35 mouse cellular contexts compared by ENCODE assay signal in the genomic region with DNA sequence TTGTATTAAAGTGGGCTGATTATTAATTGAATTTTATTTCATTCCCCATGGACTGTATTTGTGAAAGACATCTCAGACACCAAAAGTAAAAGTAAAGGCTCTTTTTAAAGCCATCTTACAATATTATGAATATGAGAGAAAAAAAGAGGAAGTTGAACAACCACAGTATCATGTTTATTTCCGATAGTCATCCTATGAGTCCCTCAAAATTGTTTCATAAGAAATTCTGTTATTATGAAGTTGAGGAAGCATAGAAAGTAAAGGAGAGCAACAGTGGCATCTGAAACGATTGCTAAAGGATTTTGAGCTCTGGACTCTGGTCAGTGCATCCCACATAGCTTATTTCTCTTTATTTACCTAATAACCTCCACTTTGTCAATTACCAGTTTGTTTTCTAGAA. TPM values are rescaled to one million over a fixed set of nuclear protein-coding genes. Genes with fewer than 3 reads are reported as not detected.
DNase-seq lines count a peak whose midpoint lies in the region; ATAC-seq and TF ChIP-seq lines count a peak whose summit lies in the region.
"Had no signal": no experiment of that assay in that cellular context is flagged by ENCODE, and none has a peak within 500 bp of the region (broad histone marks: within the 10 kb centered on the region; RNA-seq: fewer than 3 reads in every experiment).

No protein-coding gene starts in this region.

- TF ChIP-seq CTCF in G1E (IDR thresholded peaks at IDR 0.05; ENCODE audit: low read depth, low read length): no peak

- no peaks in the 10 kb centered on the region for H3K9me3 ChIP-seq in G1E (replicated peaks)
- H3K9me3 ChIP-seq: embryonic facial prominence, embryonic 15.5 days; heart, embryonic 15.5 days; intestine, embryonic 15.5 days had no signal

- H3K4me3 ChIP-seq in G1E (ENCODE audit: low read depth, low read length): no peak overlapping the region
- H3K4me3 ChIP-seq: embryonic facial prominence, embryonic 12.5 days; embryonic facial prominence, embryonic 15.5 days; heart, embryonic 15.5 days; hindbrain, embryonic 10.5 days; hindbrain, embryonic 13.5 days; intestine, embryonic 15.5 days had no signal

- no peak for ATAC-seq in G1E (ENCODE audit: extremely low read depth, insufficient number of reproducible peaks, low FRiP score, poor library complexity, severe bottlenecking)
- ATAC-seq in common myeloid progenitor, adult 5-6 weeks (replicated peaks; ENCODE audit: low read depth, poor library complexity, severe bottlenecking): peak; percentile 42; the same call in 1 of the 2 replicates
- ATAC-seq: activated CD4-positive, CD25-positive, alpha-beta regulatory T cell, adult 4 months; CD4-positive, CD25-positive, alpha-beta regulatory T cell, adult 4 months; forebrain, embryonic 14.5 days; forebrain, postnatal 0 days; hindbrain, embryonic 16.5 days; intestine, embryonic 15.5 days had no signal

- no peaks in the 10 kb centered on the region for H3K36me3 ChIP-seq in G1E (replicated peaks)
- H3K36me3 ChIP-seq: embryonic facial prominence, embryonic 12.5 days; embryonic facial prominence, embryonic 15.5 days; heart, embryonic 15.5 days; hindbrain, embryonic 10.5 days; hindbrain, embryonic 13.5 days; intestine, embryonic 15.5 days had no signal

- no peaks in the 10 kb centered on the region for H3K27me3 ChIP-seq in G1E (ENCODE audit: insufficient read depth, low read length)
- H3K27me3 ChIP-seq: embryonic facial prominence, embryonic 12.5 days; embryonic facial prominence, embryonic 15.5 days; heart, embryonic 15.5 days; hindbrain, embryonic 13.5 days; intestine, embryonic 15.5 days had no signal

- DNase-seq in 416B (ENCODE audit: low read depth) (peak; percentile 59), G1E (ENCODE audit: low spot score) (peak; percentile 12)
- DNase-seq in spleen, postnatal 10 days (ENCODE audit: low spot score in 2 of 2): no peak
- no peak for DNase-seq in frontal cortex, postnatal 10 days (ENCODE audit: low spot score in 2 of 2)
- DNase-seq in kidney, postnatal 36 days: no peak
- DNase-seq: adrenal gland, adult 8-10 months; adrenal gland, postnatal 25 days; cerebellum, adult 18-20 months; cerebellum, adult 9-10 months; cerebellum, postnatal 14 days; forebrain, postnatal 0 days; gastrocnemius, postnatal 10 days; gastrocnemius, postnatal 36 days; heart, adult 11 months; heart, postnatal 10 days; heart, postnatal 36 days; kidney, adult 11 months had no signal

- no peaks in the 10 kb centered on the region for H3K4me1 ChIP-seq in G1E (ENCODE audit: insufficient read depth, low read depth, low read length)
- H3K4me1 ChIP-seq: embryonic facial prominence, embryonic 12.5 days; embryonic facial prominence, embryonic 15.5 days; heart, embryonic 15.5 days; hindbrain, embryonic 10.5 days; hindbrain, embryonic 13.5 days; intestine, embryonic 15.5 days had no signal

RNA-seq across cellular contexts. Expression of a gene that starts 0.5 kb away (rescaled TPM):
- total RNA-seq in G1E (2014; fragmentation: Nextera tagmentation): not detected in 2 replicates
- not detected in 2 replicates for total RNA-seq in G1E (2017)
- not detected in 2 replicates for polyA plus RNA-seq in G1E (2012)
- not detected in 2 replicates for total RNA-seq in common myeloid progenitor, adult 5-6 weeks (2017)
- total RNA-seq: adrenal gland, adult 8-10 months; adrenal gland, postnatal 25 days; ES-E14; forebrain, postnatal 0 days; gastrocnemius, adult 18-20 months; gastrocnemius, postnatal 10 days; gastrocnemius, postnatal 36 days; heart, adult 8-10 months; heart, postnatal 10 days; heart, postnatal 36 days had no signal
- polyA plus RNA-seq: activated CD4-positive, CD25-positive, alpha-beta regulatory T cell, adult 4 months; C2C12; CD4-positive, CD25-positive, alpha-beta regulatory T cell, adult 4 months; embryonic facial prominence, embryonic 12.5 days; embryonic facial prominence, embryonic 15.5 days; forebrain, embryonic 11.5 days; forebrain, embryonic 14.5 days; forebrain, postnatal 0 days; frontal cortex, adult 2 months; heart, embryonic 11.5 days; heart, embryonic 15.5 days; hindbrain, embryonic 10.5 days; hindbrain, embryonic 13.5 days; hindbrain, embryonic 16.5 days; intestine, embryonic 15.5 days had no signal

RNA-seq across cellular contexts. Expression of a gene that starts 25.4 kb away (rescaled TPM):
- total RNA-seq in G1E (2014; fragmentation: Nextera tagmentation): not detected in 2 replicates
- not detected in 2 replicates for total RNA-seq in G1E (2017)
- polyA plus RNA-seq in G1E (2012): not detected in 2 replicates
- total RNA-seq in common myeloid progenitor, adult 5-6 weeks (2017): not detected in 2 replicates
- total RNA-seq: adrenal gland, adult 8-10 months; adrenal gland, postnatal 25 days; ES-E14; forebrain, postnatal 0 days; gastrocnemius, adult 18-20 months; gastrocnemius, postnatal 10 days; gastrocnemius, postnatal 36 days; heart, adult 8-10 months; heart, postnatal 10 days; heart, postnatal 36 days had no signal
- polyA plus RNA-seq: activated CD4-positive, CD25-positive, alpha-beta regulatory T cell, adult 4 months; C2C12; CD4-positive, CD25-positive, alpha-beta regulatory T cell, adult 4 months; embryonic facial prominence, embryonic 12.5 days; embryonic facial prominence, embryonic 15.5 days; forebrain, embryonic 11.5 days; forebrain, embryonic 14.5 days; forebrain, postnatal 0 days; frontal cortex, adult 2 months; heart, embryonic 11.5 days; heart, embryonic 15.5 days; hindbrain, embryonic 10.5 days; hindbrain, embryonic 13.5 days; hindbrain, embryonic 16.5 days; intestine, embryonic 15.5 days had no signal

RNA-seq across cellular contexts. Expression of a gene that starts 44.8 kb away (rescaled TPM):
- total RNA-seq in G1E (2014; fragmentation: Nextera tagmentation): not detected in 2 replicates
- 0.27 TPM in 1 of 2 replicates, not detected in the other for total RNA-seq in G1E (2017)
- not detected in 2 replicates for polyA plus RNA-seq in G1E (2012)
- total RNA-seq in common myeloid progenitor, adult 5-6 weeks (2017): not detected in 2 replicates
- total RNA-seq: adrenal gland, adult 8-10 months; adrenal gland, postnatal 25 days; ES-E14; forebrain, postnatal 0 days; gastrocnemius, adult 18-20 months; gastrocnemius, postnatal 10 days; gastrocnemius, postnatal 36 days; heart, adult 8-10 months; heart, postnatal 10 days; heart, postnatal 36 days had no signal
- polyA plus RNA-seq: activated CD4-positive, CD25-positive, alpha-beta regulatory T cell, adult 4 months; C2C12; CD4-positive, CD25-positive, alpha-beta regulatory T cell, adult 4 months; embryonic facial prominence, embryonic 12.5 days; forebrain, embryonic 11.5 days; forebrain, embryonic 14.5 days; forebrain, postnatal 0 days; frontal cortex, adult 2 months; heart, embryonic 11.5 days; heart, embryonic 15.5 days; hindbrain, embryonic 10.5 days; hindbrain, embryonic 13.5 days; hindbrain, embryonic 16.5 days; intestine, embryonic 15.5 days had no signal

Comparison
In these comparisons a context has a peak if more than half of its experiments do, and no peak if none do; other contexts are left out.
1. DNase-seq: peak in 416B (single experiment) and G1E (single experiment); none in spleen, postnatal 10 days (0 of 2), frontal cortex, postnatal 10 days (0 of 2) and kidney, postnatal 36 days (0 of 2).